Mouse (Mus musculus) stomach, embryonic 15.5 days (tissue): Measurements from ENCODE around the gene Src. TPM values are rescaled to one million over a fixed set of nuclear protein-coding genes. Genes with fewer than 3 reads are reported as not detected.

Experiments used
- ATAC-seq: fragments of 200-750 bp; cut with Nextera tagmentation; 2 replicates; pipeline ENCODE4 v1.8.0; 2017; ENCODE audit warnings: low read depth, moderate number of reproducible peaks, moderate TSS enrichment; ENCODE audit not compliant: insufficient read depth, low FRiP score
- H3K27ac ChIP-seq: fragments of 300-500 bp; sonication (generic); 2 replicates; pipeline ENCODE4 v1.5.1; 2015; ENCODE audit warnings: mild to moderate bottlenecking, inconsistent platforms
- H3K27me3 ChIP-seq: fragments of 300-500 bp; sonication (generic); replicated peaks from 2 replicates; pipeline ENCODE4 v1.6.1; 2015; ENCODE audit warnings: inconsistent platforms
- H3K36me3 ChIP-seq: fragments of 300-500 bp; sonication (generic); 2 replicates; pipeline ENCODE4 v1.6.1; 2015; ENCODE audit warnings: inconsistent platforms
- H3K4me1 ChIP-seq: fragments of 300-500 bp; sonication (generic); 2 replicates; pipeline ENCODE4 v1.6.1; 2015; ENCODE audit warnings: inconsistent platforms
- H3K4me2 ChIP-seq: fragments of 300-500 bp; sonication (generic); 2 replicates; pipeline ENCODE4 v1.6.1; 2015; ENCODE audit warnings: mild to moderate bottlenecking, inconsistent platforms
- H3K4me3 ChIP-seq: fragments of 300-500 bp; sonication (generic); replicated peaks from 2 replicates; pipeline ENCODE4 v1.5.1; 2015; ENCODE audit warnings: inconsistent platforms
- H3K9ac ChIP-seq: fragments of 300-500 bp; sonication (generic); 2 replicates; pipeline ENCODE4 v1.6.1; 2015; ENCODE audit warnings: inconsistent platforms
- H3K9me3 ChIP-seq: fragments of 300-500 bp; sonication (generic); 2 replicates; pipeline ENCODE4 v1.6.1; 2016; ENCODE audit warnings: inconsistent platforms
- WGBS: fragments of 180-500 bp; shearing (Covaris S2); methylation state at CpG from one replicate; pipeline ENCODE4 v1.1.7; 2015; 5-methylcytosine and 5-hydroxymethylcytosine counted together
- polyA plus RNA-seq: library from polyadenylated mRNA; unstranded; fragments of >200 nt; fragmentation: Nextera tagmentation; extraction: Ambion mirVana; gene quantifications from 2 replicates; pipeline ENCODE4 v1.2.1, GENCODE M21; 2015

Src gene
- polyA plus RNA-seq, 1 experiment from 2014 or later, result 18.4 TPM

- ATAC-seq, result no peak
- H3K27me3 ChIP-seq, result no peaks in the 10 kb centered on the region
- no peaks in the 10 kb centered on the region for H3K4me1 ChIP-seq
- no peak overlapping the region for H3K4me2 ChIP-seq
- H3K4me3 ChIP-seq, result no peak overlapping the region
- H3K36me3 ChIP-seq, result no peaks in the 10 kb centered on the region
- WGBS, result 70% methylated on average over 6 of the region's 6 CpGs
- H3K27ac ChIP-seq, result no peak overlapping the region
- no peak overlapping the region for H3K9ac ChIP-seq
- H3K9me3 ChIP-seq, result no peaks in the 10 kb centered on the region
These were observed 99.3 kb downstream of the Src start for GRCm38 (mm10) chr2:157517526-157517925.

GRCm38 (mm10) chr2:157518451-157518850 lies 100.2 kb downstream of the Src start:
- Histone ChIP-seq H3K9ac (no peak overlapping the region), H3K9me3 (no peaks in the 10 kb centered on the region), H3K4me2 (no peak overlapping the region), H3K4me3 (no peak overlapping the region), H3K36me3 (no peaks in the 10 kb centered on the region), H3K27ac (no peak overlapping the region), H3K27me3 (no peaks in the 10 kb centered on the region), H3K4me1 (no peaks in the 10 kb centered on the region)
- no peak for ATAC-seq
- 34% methylated on average over 7 of the region's 7 CpGs for WGBS

GRCm38 (mm10) chr2:157519452-157519851 lies 101.2 kb downstream of the Src start:
- ATAC-seq, result no peak
- H3K27me3 ChIP-seq, result no peaks in the 10 kb centered on the region

GRCm38 (mm10) chr2:157520496-157520895 lies 102.3 kb downstream of the Src start:
- Histone ChIP-seq H3K27ac (no peak overlapping the region), H3K36me3 (no peaks in the 10 kb centered on the region), H3K4me1 (no peaks in the 10 kb centered on the region), H3K27me3 (no peaks in the 10 kb centered on the region), H3K9ac (no peak overlapping the region), H3K4me2 (no peak overlapping the region), H3K9me3 (no peaks in the 10 kb centered on the region), H3K4me3 (no peak overlapping the region)
- ATAC-seq, result no peak
- 33% methylated on average over 5 of the region's 5 CpGs for WGBS

More at GRCm38 (mm10) chr2:157519452-157519851, 101.2 kb downstream of the Src start:
- H3K27ac ChIP-seq, result no peak overlapping the region
- H3K36me3 ChIP-seq, result no peaks in the 10 kb centered on the region
- no peak overlapping the region for H3K4me2 ChIP-seq
- no peaks in the 10 kb centered on the region for H3K4me1 ChIP-seq
- no peak overlapping the region for H3K4me3 ChIP-seq
- H3K9ac ChIP-seq, result no peak overlapping the region
- H3K9me3 ChIP-seq, result no peaks in the 10 kb centered on the region
- WGBS, result 64% methylated on average over 6 of the region's 6 CpGs

Other genes starting within 250 kb of the Src start
- 22.3 and 26.6 TPM in 2 replicates for gene Rbl1, start 213.9 kb upstream of the Src start, polyA plus RNA-seq
- gene Rpn2, start 139.4 kb upstream of the Src start, polyA plus RNA-seq, result 308 and 346 TPM in 2 replicates
- gene Mroh8, start 138.9 kb upstream of the Src start, polyA plus RNA-seq, result 0.63 and 0.76 TPM in 2 replicates
- gene Ghrh, start 70.9 kb upstream of the Src start, polyA plus RNA-seq, result 0.49 TPM in 1 of 2 replicates, not detected in the other
- gene Manbal, start 50.9 kb upstream of the Src start, polyA plus RNA-seq, result 68.3 and 78.5 TPM in 2 replicates
- gene Nnat, start 141.6 kb downstream of the Src start, polyA plus RNA-seq, result 404 and 410 TPM in 2 replicates
- 40.4 and 44.3 TPM in 2 replicates for gene Blcap, start 152.8 kb downstream of the Src start, polyA plus RNA-seq